Mouse (Mus musculus): ENCODE results near the gene Znhit3. TPM values are rescaled to one million over a fixed set of nuclear protein-coding genes. Genes with fewer than 3 reads are reported as not detected.
A peak's percentile ranks its signal among the peaks of the same experiment; 100 is the strongest.

The Znhit3 gene
- polyA plus RNA-seq, 1 experiment, result 14.5 TPM

GRCm38 (mm10) chr11:84939508-84940053 is 23.4 kb upstream of the Znhit3 start:
- WGBS, result 49% methylated on average over 8 of the region's 8 CpGs
- DNase-seq (ENCODE audit: low read depth, low spot score), result no peak

GRCm38 (mm10) chr11:84932261-84932660 is 16.1 kb upstream of the Znhit3 start:
- 20% methylated on average over 6 of the region's 6 CpGs for WGBS
- DNase-seq (ENCODE audit: low read depth, low spot score), result no peak

DNA sequence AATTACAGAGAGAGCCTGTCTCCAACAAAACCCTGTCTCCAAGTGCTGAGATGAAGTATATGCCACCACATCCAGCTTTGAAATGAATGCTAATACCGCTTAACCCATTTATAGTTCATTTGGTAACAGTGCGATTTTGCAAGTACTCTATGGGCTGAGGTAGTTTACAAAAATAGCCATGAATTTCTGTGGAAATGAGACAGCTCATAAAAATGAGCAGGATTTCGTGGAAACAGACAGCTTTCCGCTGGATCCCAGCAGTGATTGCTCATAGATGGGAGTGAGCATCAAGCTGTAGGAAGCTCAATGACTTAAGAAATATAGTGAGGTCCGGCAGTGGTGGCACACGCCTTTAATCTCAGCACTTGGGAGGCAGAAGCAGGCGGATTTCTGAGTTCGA is 4.8 kb upstream of the Znhit3 start:
- DNase-seq (ENCODE audit: low read depth, low spot score), result no peak
- 74% methylated on average over 8 of the region's 8 CpGs for WGBS

- no peak for DNase-seq (ENCODE audit: low read depth, low spot score)
Observed at GRCm38 (mm10) chr11:84919951-84920350, 3.8 kb upstream of the Znhit3 start.

DNA sequence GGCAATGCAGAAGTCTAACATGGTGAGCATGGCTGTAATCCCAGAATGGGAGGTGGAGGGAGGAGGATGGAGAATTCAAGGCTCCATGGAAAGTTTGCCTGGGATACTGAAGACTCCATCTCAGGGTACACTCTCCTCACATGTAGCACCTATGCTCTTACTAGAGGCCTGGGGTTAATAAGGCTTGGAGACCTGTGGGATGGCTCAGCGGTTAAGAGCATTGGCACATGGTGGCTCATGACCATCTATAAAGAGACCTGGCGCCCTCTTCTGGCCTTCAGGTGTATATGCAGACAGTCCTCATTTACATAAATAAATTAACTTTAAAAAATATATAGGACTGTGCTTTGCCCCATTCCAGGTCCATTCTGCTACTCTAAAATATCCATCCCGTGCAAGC is 3.1 kb upstream of the Znhit3 start:
- WGBS, result 31% methylated on average over 3 of the region's 3 CpGs

More at GRCm38 (mm10) chr11:84919951-84920350, 3.8 kb upstream of the Znhit3 start:
- WGBS, result 60% methylated on average over 7 of the region's 7 CpGs

GRCm38 (mm10) chr11:84918425-84918824 is 2.3 kb upstream of the Znhit3 start:
- 3% methylated on average over 16 of the region's 16 CpGs for WGBS

More for the DNA sequence above, 3.1 kb upstream of the Znhit3 start:
- no peak for DNase-seq (ENCODE audit: low read depth, low spot score)

GRCm38 (mm10) chr11:84916703-84917300 is 636 bp upstream of the Znhit3 start:
- 60% methylated on average over 7 of the region's 7 CpGs for WGBS

More at GRCm38 (mm10) chr11:84918425-84918824, 2.3 kb upstream of the Znhit3 start:
- DNase-seq (ENCODE audit: low read depth, low spot score), result peak; percentile 35

GRCm38 (mm10) chr11:84914673-84915072 is 1.5 kb downstream of the Znhit3 start:
- 75% methylated on average over 5 of the region's 5 CpGs for WGBS
- no peak for DNase-seq (ENCODE audit: low read depth, low spot score)

More at GRCm38 (mm10) chr11:84916703-84917300, 636 bp upstream of the Znhit3 start:
- DNase-seq (ENCODE audit: low read depth, low spot score), result no peak

DNA sequence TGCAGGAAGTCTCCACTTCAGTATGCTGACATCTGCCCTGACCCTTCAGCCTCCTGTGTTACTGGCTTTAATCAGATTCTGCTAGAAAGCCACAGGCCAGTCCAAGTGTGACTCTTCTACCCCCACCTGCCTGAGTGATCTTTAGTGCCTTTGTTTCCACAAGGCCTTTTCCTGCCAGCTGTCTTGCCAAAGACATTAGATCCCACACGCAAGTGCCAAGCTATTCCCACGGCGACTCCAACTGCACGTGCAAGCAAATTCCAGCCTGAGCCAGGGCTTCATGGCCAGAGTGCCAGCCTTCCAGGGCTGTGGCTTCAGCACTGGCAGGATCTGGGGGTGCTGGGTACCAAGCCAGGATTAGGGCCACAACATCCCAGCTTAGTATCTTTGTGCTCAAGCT is 5.8 kb downstream of the Znhit3 start:
- 75% methylated on average over 4 of the region's 4 CpGs for WGBS

GRCm38 (mm10) chr11:84908480-84908879 is 7.7 kb downstream of the Znhit3 start:
- 90% methylated on average over 6 of the region's 6 CpGs for WGBS
- DNase-seq (ENCODE audit: low read depth, low spot score), result no peak

More for the DNA sequence above, 5.8 kb downstream of the Znhit3 start:
- DNase-seq (ENCODE audit: low read depth, low spot score), result no peak

DNA sequence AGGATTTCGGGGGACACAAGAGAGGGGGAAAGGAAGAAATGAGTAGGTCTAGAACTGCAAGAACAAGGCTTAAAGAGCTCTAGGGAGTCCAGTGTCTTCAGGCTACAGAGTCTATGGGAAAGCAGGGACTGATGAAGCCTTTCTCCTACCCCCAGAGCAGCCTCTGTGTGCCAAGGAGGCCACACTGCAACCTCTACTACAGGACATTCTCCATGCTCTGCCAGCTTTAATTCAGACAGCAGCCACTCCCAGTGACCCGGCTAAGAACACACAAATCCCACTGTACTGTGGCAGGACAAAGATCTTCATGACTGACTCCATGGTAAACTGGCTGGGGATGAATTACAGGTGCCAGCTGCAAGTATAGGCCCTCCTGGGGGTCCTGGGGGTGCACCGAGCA is 9.1 kb downstream of the Znhit3 start:
- 57% methylated on average over 3 of the region's 3 CpGs for WGBS
- no peak for DNase-seq (ENCODE audit: low read depth, low spot score)

DNA sequence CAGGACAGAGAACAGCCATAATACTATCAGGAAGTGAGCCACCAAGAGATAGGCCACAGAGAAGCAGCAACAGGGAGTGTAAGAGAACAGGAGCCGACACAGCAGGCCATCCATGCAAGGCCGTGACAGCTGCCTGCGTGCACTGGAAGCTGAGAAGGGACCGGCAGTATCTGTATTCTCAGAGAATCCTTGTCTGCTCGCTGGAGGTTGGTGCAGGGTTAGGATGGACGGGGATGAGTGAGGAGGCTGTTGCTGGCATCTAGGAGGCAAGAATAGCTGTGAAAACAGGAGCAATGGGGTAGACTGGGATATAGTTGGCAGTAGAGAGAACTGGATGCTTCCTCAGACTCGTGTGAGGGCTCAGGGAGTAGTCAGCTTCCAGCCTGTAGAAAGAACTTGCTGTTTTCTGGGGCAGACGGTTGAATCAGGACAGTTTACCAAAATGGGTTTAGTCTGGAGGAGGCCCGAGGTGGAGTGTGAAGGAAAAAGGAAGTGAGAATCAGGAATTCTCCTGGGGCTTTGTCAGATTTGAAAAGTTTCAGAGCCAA is 11.5 kb downstream of the Znhit3 start:
- DNase-seq (ENCODE audit: low read depth, low spot score), result no peak
- WGBS, result 82% methylated on average over 9 of the region's 9 CpGs

- 51% methylated on average over 15 of the region's 15 CpGs for WGBS
- no peak for DNase-seq (ENCODE audit: low read depth, low spot score)
Observed at GRCm38 (mm10) chr11:84893113-84893512, 23.1 kb downstream of the Znhit3 start.

DNA sequence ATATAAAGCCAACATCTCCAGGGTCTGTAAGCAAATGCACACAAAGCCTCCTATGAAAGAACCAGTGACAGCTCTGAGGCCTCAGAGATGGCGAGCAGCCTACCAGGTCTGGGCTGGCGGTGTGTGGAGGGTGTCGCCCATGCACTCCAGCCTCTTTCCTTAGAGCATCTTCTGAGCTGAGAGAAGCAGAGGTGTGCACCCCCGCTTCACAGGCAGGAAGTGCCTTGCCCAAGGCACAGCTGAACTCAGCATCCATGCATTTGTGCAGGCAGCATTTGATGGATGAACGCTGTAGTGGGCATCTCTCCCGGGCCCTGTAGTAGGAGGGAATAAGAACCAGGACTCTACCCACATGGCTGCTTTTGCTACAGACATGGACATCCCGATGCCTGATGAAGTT is 24.5 kb downstream of the Znhit3 start:
- WGBS, result 94% methylated on average over 7 of the region's 7 CpGs
- no peak for DNase-seq (ENCODE audit: low read depth, low spot score)

- WGBS, result 44% methylated on average over 2 of the region's 2 CpGs
- no peak for DNase-seq (ENCODE audit: low read depth, low spot score)
Observed at GRCm38 (mm10) chr11:84889492-84889891, 26.7 kb downstream of the Znhit3 start.

DNA sequence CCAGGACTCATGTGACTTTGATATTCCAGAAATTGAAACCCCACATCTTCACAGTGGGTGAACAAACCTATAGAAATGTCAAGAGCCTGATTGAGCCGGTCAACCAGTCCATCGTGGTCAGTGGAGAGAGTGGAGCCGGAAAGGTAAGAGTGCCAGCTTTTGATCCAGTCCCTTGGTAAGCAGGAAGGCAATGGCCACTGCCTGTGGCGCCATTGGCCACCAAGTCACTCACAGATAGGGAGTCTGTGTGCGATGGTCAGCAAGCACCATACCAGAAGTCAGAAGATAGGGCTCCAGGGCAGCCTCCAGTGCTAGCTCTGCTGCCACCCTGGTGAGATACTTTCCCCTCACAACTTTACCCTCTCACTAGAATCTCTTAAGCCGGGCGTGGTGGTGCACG is 28.1 kb downstream of the Znhit3 start:
- no peak for DNase-seq (ENCODE audit: low read depth, low spot score)
- 96% methylated on average over 8 of the region's 8 CpGs for WGBS

- 55% methylated on average over 11 of the region's 11 CpGs for WGBS
Observed at GRCm38 (mm10) chr11:84886767-84887511, 29.2 kb downstream of the Znhit3 start.

DNA sequence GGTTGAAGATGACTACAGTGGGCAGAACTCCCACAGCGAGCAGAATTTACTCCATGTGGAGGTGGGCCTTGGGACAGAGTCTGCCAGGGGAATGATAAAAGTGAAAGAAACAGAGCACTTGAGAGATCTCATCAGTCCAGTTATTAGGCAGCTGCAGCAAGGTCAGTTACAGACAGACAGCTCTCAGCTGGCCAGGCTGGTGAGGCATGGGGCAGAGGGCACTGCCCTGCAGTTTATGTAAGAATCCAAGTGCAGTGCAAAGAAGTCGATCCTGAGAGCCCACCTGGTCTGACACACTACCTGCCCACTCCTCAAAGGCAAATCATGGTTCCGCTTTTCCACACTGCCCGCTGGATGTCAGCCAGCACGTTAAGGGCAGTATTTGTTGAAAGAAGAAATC is 29.9 kb downstream of the Znhit3 start:
- no peak for DNase-seq (ENCODE audit: low read depth, low spot score)
- WGBS, result 41% methylated on average over 5 of the region's 5 CpGs

More at GRCm38 (mm10) chr11:84886767-84887511, 29.2 kb downstream of the Znhit3 start:
- DNase-seq (ENCODE audit: low read depth, low spot score), result no peak

GRCm38 (mm10) chr11:84885238-84885637 is 30.9 kb downstream of the Znhit3 start:
- WGBS, result 75% methylated on average over 4 of the region's 4 CpGs
- no peak for DNase-seq (ENCODE audit: low read depth, low spot score)

- WGBS, result 91% methylated on average over 7 of the region's 7 CpGs
- DNase-seq (ENCODE audit: low read depth, low spot score), result no peak
Observed at GRCm38 (mm10) chr11:84882346-84882745, 33.8 kb downstream of the Znhit3 start.
